Mouse (Mus musculus): ENCODE results near the gene Rhbdf2. TPM values are rescaled to one million over a fixed set of nuclear protein-coding genes. Genes with fewer than 3 reads are reported as not detected.
"Not testable (repeated sequence)": the region's sequence is repeated elsewhere in the genome, so short reads cannot be mapped to it uniquely, and the experiment has no call there.

The Rhbdf2 gene
- polyA plus RNA-seq, 1 experiment from 2014 or later: 1.1 TPM

- not testable (repeated sequence) for H3K36me3 ChIP-seq; H3K4me3 ChIP-seq; H3K9me3 ChIP-seq; H3K9ac ChIP-seq; H3K27me3 ChIP-seq; H3K4me2 ChIP-seq; H3K27ac ChIP-seq (replicated peaks); H3K4me1 ChIP-seq (replicated peaks); ATAC-seq (ENCODE audit: low FRiP score, low read depth)
- WGBS: 73% methylated on average over 8 of the region's 8 CpGs
These were observed 9.8 kb upstream of the Rhbdf2 start for GRCm38 (mm10) chr11:116636607-116637006.

GRCm38 (mm10) chr11:116632962-116633361 lies 6.1 kb upstream of the Rhbdf2 start:
- no peak for ATAC-seq (ENCODE audit: low FRiP score, low read depth)
- no peak overlapping the region for H3K4me3 ChIP-seq
- no peak overlapping the region for H3K4me2 ChIP-seq
- H3K9me3 ChIP-seq: no peaks in the 10 kb centered on the region
- no peak overlapping the region for H3K9ac ChIP-seq
- 77% methylated on average over 10 of the region's 10 CpGs for WGBS
- H3K27me3 ChIP-seq: no peaks in the 10 kb centered on the region
- no peaks in the 10 kb centered on the region for H3K36me3 ChIP-seq
- no peak overlapping the region for H3K27ac ChIP-seq (replicated peaks)
- H3K4me1 ChIP-seq (replicated peaks): no peaks in the 10 kb centered on the region

DNA sequence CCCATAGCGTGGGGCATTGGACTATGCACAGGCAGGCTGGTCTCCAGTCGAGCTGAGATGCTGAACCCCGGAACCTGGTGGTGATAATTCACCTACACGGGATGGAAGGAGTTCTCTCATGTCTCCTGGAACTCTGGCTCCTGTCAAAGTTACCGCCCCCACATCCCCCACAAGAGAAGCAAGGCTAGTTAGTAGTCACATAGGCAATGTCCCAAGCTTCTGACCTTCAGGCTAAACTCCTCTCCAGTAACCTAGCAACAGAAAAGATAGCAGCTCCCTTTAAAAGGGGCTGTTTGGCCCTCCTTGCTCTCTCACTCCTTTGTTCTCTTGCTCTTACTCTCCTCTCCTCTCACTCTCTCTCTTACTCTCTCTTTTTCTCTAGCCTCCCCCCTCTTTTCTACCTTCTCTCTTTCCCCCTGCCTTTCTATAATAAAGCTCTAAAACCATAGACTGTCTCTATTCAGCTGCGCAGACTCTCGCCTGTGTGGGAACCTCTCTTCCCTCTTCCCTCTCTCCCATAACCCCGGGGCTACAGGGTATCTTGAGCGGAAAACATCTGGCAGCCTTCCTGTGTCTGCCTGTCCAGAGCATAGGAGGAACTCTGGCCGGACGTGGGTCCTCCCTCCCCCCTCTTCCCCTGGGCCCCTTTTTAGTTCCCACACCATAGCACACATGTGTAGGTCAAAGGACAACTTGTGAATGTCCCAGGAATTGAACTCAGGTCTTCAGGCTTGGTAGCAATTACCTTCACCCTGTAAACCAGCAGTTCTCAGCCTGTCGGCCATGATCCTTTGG lies 3.5 kb upstream of the Rhbdf2 start:
- Histone ChIP-seq H3K4me2 (no peak overlapping the region), H3K9me3 (no peaks in the 10 kb centered on the region), H3K27ac (replicated peaks) (no peak overlapping the region), H3K27me3 (peaks cover 3% of the 10 kb centered on the region), H3K4me1 (replicated peaks) (no peaks in the 10 kb centered on the region), H3K9ac (no peak overlapping the region), H3K36me3 (no peaks in the 10 kb centered on the region), H3K4me3 (no peak overlapping the region)
- no peak for ATAC-seq (ENCODE audit: low FRiP score, low read depth)
- WGBS: 60% methylated on average over 12 of the region's 12 CpGs

GRCm38 (mm10) chr11:116629472-116629871 lies 2.7 kb upstream of the Rhbdf2 start:
- H3K4me2 ChIP-seq: no peak overlapping the region
- no peak for ATAC-seq (ENCODE audit: low FRiP score, low read depth)
- H3K9me3 ChIP-seq: no peaks in the 10 kb centered on the region
- H3K4me3 ChIP-seq: no peak overlapping the region
- 90% methylated on average over 6 of the region's 6 CpGs for WGBS
- H3K27me3 ChIP-seq: peaks cover 12% of the 10 kb centered on the region
- H3K27ac ChIP-seq (replicated peaks): no peak overlapping the region
- H3K9ac ChIP-seq: no peak overlapping the region
- H3K4me1 ChIP-seq (replicated peaks): peaks cover 2% of the 10 kb centered on the region
- H3K36me3 ChIP-seq: no peaks in the 10 kb centered on the region

- 59% methylated on average over 9 of the region's 9 CpGs for WGBS
- H3K9ac ChIP-seq: no peak overlapping the region
- H3K4me1 ChIP-seq (replicated peaks): peaks cover 9% of the 10 kb centered on the region
- no peaks in the 10 kb centered on the region for H3K36me3 ChIP-seq
- no peaks in the 10 kb centered on the region for H3K9me3 ChIP-seq
- no peak overlapping the region for H3K27ac ChIP-seq (replicated peaks)
- H3K4me2 ChIP-seq: no peak overlapping the region
- H3K27me3 ChIP-seq: peaks cover 19% of the 10 kb centered on the region
- H3K4me3 ChIP-seq: no peak overlapping the region
- peak; percentile 78 for ATAC-seq (ENCODE audit: low FRiP score, low read depth)
These were observed 1.9 kb upstream of the Rhbdf2 start for GRCm38 (mm10) chr11:116628712-116629111.

DNA sequence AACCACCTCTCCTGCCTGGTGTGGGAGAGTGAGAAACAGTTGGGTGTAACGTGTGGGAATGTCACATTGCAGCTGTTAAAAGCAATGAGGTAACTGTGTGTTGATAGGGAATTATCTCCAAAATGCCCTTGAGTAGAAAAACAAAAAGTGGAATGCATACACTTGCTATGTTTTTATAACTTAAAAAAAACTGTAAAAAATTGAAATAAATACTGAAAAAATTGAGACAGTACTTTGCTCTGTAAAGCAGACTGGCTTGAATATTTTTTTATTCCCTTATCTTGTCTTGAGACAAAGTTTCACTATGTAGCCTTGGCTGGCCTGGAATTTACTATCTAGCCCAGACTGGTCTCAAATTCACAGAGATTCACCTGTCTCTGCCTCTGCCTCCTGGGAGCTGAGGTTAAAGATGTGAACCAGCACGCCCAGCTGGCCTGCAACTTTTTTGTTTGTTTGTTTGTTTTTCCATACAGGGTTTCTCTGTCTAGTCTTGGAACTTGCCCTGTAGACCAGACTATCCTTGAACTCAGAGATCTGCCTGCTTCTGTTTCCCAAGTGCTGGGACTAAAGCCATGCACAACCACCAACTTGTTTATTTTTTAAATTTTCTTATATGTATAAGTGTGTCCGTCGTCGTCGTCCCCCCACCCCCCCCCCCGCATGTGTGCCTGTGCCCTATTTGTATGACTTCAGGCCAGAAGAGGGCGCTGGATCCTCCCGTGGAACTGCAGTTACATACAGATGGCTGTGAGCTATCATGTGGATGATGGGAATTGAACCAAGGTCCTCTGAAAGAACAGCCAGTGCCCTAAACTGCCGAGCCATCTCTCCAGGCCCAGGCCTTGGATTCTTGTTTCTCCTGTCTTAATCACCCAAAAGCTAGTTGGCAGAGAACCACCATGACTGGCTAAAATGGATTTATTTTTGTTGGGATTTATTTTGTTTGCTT lies 527 bp upstream of the Rhbdf2 start:
- Histone ChIP-seq H3K27me3 (peaks cover 28% of the 10 kb centered on the region), H3K36me3 (no peaks in the 10 kb centered on the region), H3K9me3 (no peaks in the 10 kb centered on the region), H3K9ac (no peak overlapping the region), H3K4me3 (no peak overlapping the region), H3K27ac (replicated peaks) (no peak overlapping the region), H3K4me2 (no peak overlapping the region), H3K4me1 (replicated peaks) (peaks cover 12% of the 10 kb centered on the region)
- no peak for ATAC-seq (ENCODE audit: low FRiP score, low read depth)
- 45% methylated on average over 10 of the region's 10 CpGs for WGBS

DNA sequence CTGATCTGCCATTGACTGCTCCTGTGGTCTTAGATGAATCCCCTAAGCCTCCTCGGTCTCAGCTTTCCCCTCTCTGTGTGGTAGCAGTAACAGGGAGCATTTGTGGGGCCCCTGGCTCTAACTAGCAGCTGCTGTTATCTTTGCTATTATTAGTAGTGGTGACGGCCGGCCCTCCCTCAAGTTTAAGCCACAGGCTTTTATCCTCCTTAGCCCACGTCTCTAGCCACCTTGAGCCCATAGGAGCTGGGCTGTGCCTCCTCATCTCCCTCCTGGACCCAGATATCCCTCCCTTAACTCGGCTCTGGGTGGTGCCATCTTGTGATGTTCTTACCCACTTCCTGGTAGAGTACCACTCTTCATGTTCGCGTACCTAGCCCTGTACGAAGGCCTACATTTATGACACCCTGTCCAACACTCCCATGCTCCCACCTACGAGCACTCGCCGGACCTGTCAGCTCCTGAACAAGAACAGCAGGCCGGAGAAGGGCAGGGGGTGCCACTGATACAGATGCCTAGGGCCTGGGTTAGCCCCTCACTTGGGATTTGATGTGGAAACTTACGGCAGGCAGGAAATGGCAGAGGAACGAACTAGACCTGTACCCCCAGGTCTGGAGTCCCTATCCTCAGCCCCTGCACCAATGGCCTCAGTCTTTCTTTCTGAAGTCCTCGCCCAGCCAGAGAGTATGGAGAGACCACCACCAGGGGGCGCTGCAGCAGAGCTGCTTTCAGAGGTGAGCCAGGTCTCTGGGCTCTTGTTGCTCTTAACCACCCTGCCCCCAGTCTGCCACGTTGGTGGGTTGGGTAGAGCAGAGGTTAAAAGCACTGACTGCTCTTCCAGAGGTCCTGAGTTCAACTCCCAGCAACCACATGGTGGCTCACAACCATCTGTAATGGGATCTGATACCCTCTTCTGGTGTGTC lies 1.5 kb downstream of the Rhbdf2 start:
- no peak overlapping the region for H3K27ac ChIP-seq (replicated peaks)
- no peak overlapping the region for H3K4me3 ChIP-seq
- H3K27me3 ChIP-seq: peaks cover 28% of the 10 kb centered on the region
- H3K4me1 ChIP-seq (replicated peaks): peaks cover 30% of the 10 kb centered on the region
- H3K9ac ChIP-seq: no peak overlapping the region
- no peak overlapping the region for H3K4me2 ChIP-seq
- 74% methylated on average over 17 of the region's 17 CpGs for WGBS
- ATAC-seq (ENCODE audit: low FRiP score, low read depth): no peak
- H3K9me3 ChIP-seq: no peaks in the 10 kb centered on the region
- H3K36me3 ChIP-seq: no peaks in the 10 kb centered on the region

GRCm38 (mm10) chr11:116624131-116624832 lies 2.5 kb downstream of the Rhbdf2 start:
- 14% methylated on average over 37 of the region's 42 CpGs for WGBS
- Histone ChIP-seq H3K27me3 (peaks cover 28% of the 10 kb centered on the region), H3K9me3 (no peaks in the 10 kb centered on the region), H3K27ac (replicated peaks) (no peak overlapping the region), H3K4me2 (peak overlapping the region; percentile 72), H3K4me1 (replicated peaks) (peaks cover 41% of the 10 kb centered on the region), H3K9ac (peak overlapping the region; percentile 38), H3K36me3 (no peaks in the 10 kb centered on the region), H3K4me3 (peak overlapping the region; percentile 47)
- no peak for ATAC-seq (ENCODE audit: low FRiP score, low read depth)

DNA sequence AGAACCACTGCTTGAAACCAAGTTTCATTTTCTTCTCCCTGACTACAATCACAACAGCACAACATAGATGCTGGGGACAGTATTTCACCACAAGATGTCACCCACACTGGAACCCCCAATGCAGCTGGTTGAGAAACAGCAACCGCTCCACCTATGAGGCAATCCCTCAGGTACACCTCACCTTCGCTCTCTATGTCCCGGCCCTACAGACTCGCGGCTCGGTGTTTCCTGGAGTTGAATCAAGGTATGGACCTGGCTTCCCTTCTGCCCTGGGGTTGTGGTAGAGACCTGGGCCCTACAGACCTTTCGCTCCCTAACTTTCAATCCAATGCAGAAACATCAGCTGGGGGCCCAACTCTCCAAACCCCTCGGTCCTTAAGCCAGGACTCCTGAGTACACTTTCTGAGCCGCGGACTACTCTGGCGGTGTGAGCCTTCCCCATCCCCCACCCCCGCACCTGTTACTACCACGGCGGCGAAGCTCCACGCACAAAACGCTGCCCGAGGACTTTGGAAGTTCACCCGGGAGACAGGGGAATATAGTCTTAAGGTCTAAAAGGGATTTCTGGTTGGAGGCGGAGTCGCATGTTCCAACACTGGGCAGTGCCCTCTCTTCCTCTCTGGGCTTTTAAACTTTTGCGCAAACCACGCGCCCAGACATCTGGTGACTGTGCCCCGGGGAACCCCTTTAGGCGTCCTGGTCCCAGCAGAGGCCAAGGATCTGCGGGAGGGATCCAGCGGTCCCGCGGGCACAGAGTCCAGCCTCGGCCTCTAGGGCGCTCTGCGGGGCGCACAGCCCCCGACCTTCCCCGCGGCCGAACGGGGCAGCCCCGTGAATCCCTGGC lies 3.3 kb downstream of the Rhbdf2 start:
- Histone ChIP-seq H3K27me3 (peaks cover 28% of the 10 kb centered on the region), H3K9ac (peak overlapping the region; percentile 38), H3K27ac (replicated peaks) (no peak overlapping the region), H3K4me2 (peak overlapping the region; percentile 72), H3K4me1 (replicated peaks) (peaks cover 44% of the 10 kb centered on the region), H3K9me3 (no peaks in the 10 kb centered on the region), H3K36me3 (no peaks in the 10 kb centered on the region), H3K4me3 (peak overlapping the region; percentile 47)
- 7% methylated on average over 40 of the region's 40 CpGs for WGBS
- no peak for ATAC-seq (ENCODE audit: low FRiP score, low read depth)

- H3K9me3 ChIP-seq: no peaks in the 10 kb centered on the region
- H3K27ac ChIP-seq (replicated peaks): 0 out of 2 replicates have a peak overlapping the region, but pooled peaks have one; percentile 3
- H3K27me3 ChIP-seq: peaks cover 28% of the 10 kb centered on the region
- H3K36me3 ChIP-seq: no peaks in the 10 kb centered on the region
- 42% methylated on average over 6 of the region's 6 CpGs for WGBS
- H3K4me3 ChIP-seq: no peak overlapping the region
- peaks cover 44% of the 10 kb centered on the region for H3K4me1 ChIP-seq (replicated peaks)
- ATAC-seq (ENCODE audit: low FRiP score, low read depth): peak; percentile 40; the same call in 1 of the 2 replicates
- no peak overlapping the region for H3K9ac ChIP-seq
- no peak overlapping the region for H3K4me2 ChIP-seq
These were observed 5.5 kb downstream of the Rhbdf2 start for GRCm38 (mm10) chr11:116621258-116621704.

Measured in hindbrain, embryonic 15.5 days (tissue).